Mouse (Mus musculus) bone marrow, adult 2 months (tissue): ENCODE measurements around the gene Aup1. TPM values are rescaled to one million over a fixed set of nuclear protein-coding genes. Genes with fewer than 3 reads are reported as not detected.

Experiments
- H3K27ac ChIP-seq: fragments of 200-500 bp; 2 replicates; pipeline ENCODE4 v1.5.1; 2012; ENCODE audit warnings: low read depth, mild to moderate bottlenecking, control low read depth, inconsistent platforms, low read length; ENCODE audit not compliant: control insufficient read depth, poor library complexity, insufficient read depth
- H3K4me1 ChIP-seq: fragments of 200-500 bp; 2 replicates; pipeline ENCODE4 v1.6.1; 2011; ENCODE audit warnings: low read length; ENCODE audit not compliant: control insufficient read depth, insufficient read depth
- H3K4me3 ChIP-seq: fragments of 200-500 bp; replicated peaks from 2 replicates; pipeline ENCODE3; 2011; ENCODE audit warnings: mild to moderate bottlenecking, low read depth, low read length, control low read depth; ENCODE audit not compliant: control insufficient read depth
- CTCF ChIP-seq: fragments of 200-500 bp; IDR thresholded peaks from 2 replicates; pipeline ENCODE4 v1.5.1; 2011; ENCODE audit warnings: low read length, control low read depth; ENCODE audit not compliant: control insufficient read depth, insufficient read depth
- POLR2A ChIP-seq: fragments of 200-500 bp; IDR thresholded peaks from 2 replicates; pipeline ENCODE4 v1.6.1; 2011; ENCODE audit warnings: low read depth, mild to moderate bottlenecking, control low read depth, low read length, borderline replicate concordance; ENCODE audit not compliant: control insufficient read depth
- WGBS: fragments of 180-500 bp; shearing (Covaris S2); methylation state at CpG from one replicate; pipeline ENCODE4 v1.1.7; 2018; 5-methylcytosine and 5-hydroxymethylcytosine counted together
- polyA plus RNA-seq: library from polyadenylated mRNA; stranded (reverse); fragments of >200 nt; gene quantifications from 2 replicates; pipeline ENCODE4 v1.2.4, GENCODE M21; 2011; ENCODE audit warnings: low replicate concordance; ENCODE audit not compliant: missing spikeins, insufficient read depth, insufficient read length

The Aup1 gene
- 142 and 337 TPM in 2 replicates for polyA plus RNA-seq

- under 1% methylated on average over 64 of the region's 64 CpGs for WGBS
- TF ChIP-seq POLR2A (peak; percentile 65), CTCF (no peak)
- Histone ChIP-seq H3K27ac (peak within 1 kb of the TSS; percentile 94), H3K4me1 (peaks cover 3% of the 10 kb centered on the region; the same call in 1 of the 2 replicates), H3K4me3 (peak within 1 kb of the TSS; percentile 74)
Observed at GRCm38 (mm10) chr6:83054074-83054851, at the start of gene Aup1. TSS of gene Aup1 (plus strand) at chr6:83054521.

- WGBS = 9% methylated on average over 7 of the region's 7 CpGs
- Histone ChIP-seq H3K27ac (peak overlapping the region; percentile 61), H3K4me3 (peak overlapping the region; percentile 33), H3K4me1 (peaks cover 12% of the 10 kb centered on the region)
- TF ChIP-seq POLR2A (peak; percentile 35; the same call in 1 of the 2 replicates), CTCF (no peak)
Observed at GRCm38 (mm10) chr6:83004872-83005271, 49.4 kb upstream of the Aup1 start.

DNA sequence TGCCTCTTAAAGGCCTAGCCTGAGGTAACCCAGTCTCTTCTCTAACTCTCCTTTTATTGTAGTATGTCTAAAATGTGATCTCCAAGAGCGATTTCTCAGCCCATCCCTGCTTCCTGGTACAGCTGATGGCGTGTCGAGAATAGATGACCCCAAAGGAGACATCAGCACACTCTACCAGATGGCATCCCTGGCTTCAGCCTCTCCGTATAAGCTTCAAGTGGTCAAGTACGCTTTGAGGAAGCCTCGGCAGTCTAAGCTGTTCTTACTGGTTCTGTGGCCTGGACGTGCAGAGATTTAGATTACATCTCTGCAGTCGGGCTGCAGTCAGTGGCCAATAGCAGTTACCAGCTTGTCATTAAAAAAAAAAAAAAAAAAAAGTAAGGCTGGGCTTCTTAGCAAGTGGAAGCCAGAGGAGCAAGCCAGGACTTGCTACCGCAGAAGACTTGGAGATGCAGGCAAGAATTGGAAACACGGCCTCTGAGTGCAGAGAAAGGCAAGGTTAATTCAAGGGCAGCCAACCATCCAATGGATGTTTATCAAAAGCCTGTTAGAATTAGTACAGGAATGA lies 48.8 kb upstream of the Aup1 start:
- peaks cover 14% of the 10 kb centered on the region for H3K4me1 ChIP-seq
- no peak overlapping the region for H3K4me3 ChIP-seq
- WGBS = 41% methylated on average over 10 of the region's 10 CpGs
- no peak for TF ChIP-seq POLR2A
- no peak for TF ChIP-seq CTCF
- peak overlapping the region; percentile 61 for H3K27ac ChIP-seq

GRCm38 (mm10) chr6:83006114-83006513 lies 48.2 kb upstream of the Aup1 start:
- peaks cover 15% of the 10 kb centered on the region for H3K4me1 ChIP-seq
- peak overlapping the region; percentile 61; the same call in 1 of the 2 replicates for H3K27ac ChIP-seq
- TF ChIP-seq CTCF (no peak), POLR2A (no peak)
- 11% methylated on average over 6 of the region's 6 CpGs for WGBS
- H3K4me3 ChIP-seq = no peak overlapping the region

DNA sequence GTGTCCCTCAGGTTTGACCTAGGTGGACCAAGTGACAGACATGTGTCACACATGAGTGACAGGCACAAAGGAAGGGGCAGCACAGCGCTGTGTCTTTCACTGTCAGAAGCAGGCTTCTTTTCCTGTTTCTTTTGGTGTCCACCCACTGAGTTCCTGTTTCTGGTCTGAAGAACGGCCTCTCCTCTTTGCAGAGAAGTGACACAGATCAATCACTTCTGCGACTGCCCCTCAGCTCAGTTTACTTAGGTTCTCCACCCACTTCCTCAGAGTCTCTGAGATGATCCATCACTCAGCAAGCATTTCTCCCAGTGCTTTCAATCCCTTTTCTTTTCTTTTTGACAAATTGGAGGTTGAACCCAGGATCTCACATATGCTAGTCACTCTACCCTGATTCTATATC lies 45.7 kb upstream of the Aup1 start:
- Histone ChIP-seq H3K4me3 (no peak overlapping the region), H3K27ac (peak overlapping the region; percentile 48), H3K4me1 (peaks cover 19% of the 10 kb centered on the region)
- TF ChIP-seq CTCF (no peak), POLR2A (no peak)
- WGBS = 12% methylated on average over 3 of the region's 3 CpGs

- TF ChIP-seq POLR2A (no peak), CTCF (no peak)
- Histone ChIP-seq H3K27ac (peak overlapping the region; percentile 74), H3K4me1 (peaks cover 20% of the 10 kb centered on the region), H3K4me3 (peak overlapping the region; percentile 18)
- 15% methylated on average over 7 of the region's 7 CpGs for WGBS
Observed at GRCm38 (mm10) chr6:83010010-83010409, 44.3 kb upstream of the Aup1 start.

- Histone ChIP-seq H3K4me3 (no peak overlapping the region), H3K4me1 (peaks cover 15% of the 10 kb centered on the region), H3K27ac (no peak overlapping the region)
- TF ChIP-seq CTCF (no peak), POLR2A (no peak)
- 59% methylated on average over 7 of the region's 7 CpGs for WGBS
Observed at GRCm38 (mm10) chr6:83011255-83011654, 43.1 kb upstream of the Aup1 start.

- Histone ChIP-seq H3K4me1 (peaks cover 15% of the 10 kb centered on the region), H3K27ac (peak overlapping the region; percentile 63; the same call in 1 of the 2 replicates), H3K4me3 (no peak overlapping the region)
- TF ChIP-seq CTCF (no peak), POLR2A (no peak)
- WGBS = 74% methylated on average over 6 of the region's 6 CpGs
Observed at GRCm38 (mm10) chr6:83011756-83012155, 42.6 kb upstream of the Aup1 start.

DNA sequence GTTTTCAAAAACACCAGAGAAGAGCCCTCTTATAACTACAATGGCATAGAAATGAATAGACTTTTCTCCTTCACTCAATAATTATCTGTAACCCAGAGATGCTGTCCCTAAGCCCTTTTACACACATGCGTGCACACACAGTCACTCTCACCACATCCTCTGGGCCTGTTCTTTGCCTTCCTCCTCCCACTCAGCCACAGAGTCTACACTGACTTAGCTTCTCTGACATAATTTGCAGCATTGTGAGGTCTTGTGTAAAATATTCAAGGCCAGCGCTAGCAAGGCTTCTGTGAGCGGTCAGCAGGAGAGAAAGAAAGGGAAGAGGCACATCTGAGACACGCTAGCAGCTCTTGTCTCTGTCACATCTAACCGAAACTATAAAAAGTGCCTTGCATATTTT lies 40.9 kb upstream of the Aup1 start:
- 11% methylated on average over 5 of the region's 5 CpGs for whole genome bisulfite sequencing
- Histone ChIP-seq H3K4me1 (peaks cover 11% of the 10 kb centered on the region), H3K4me3 (no peak overlapping the region), H3K27ac (peak overlapping the region; percentile 82)
- TF ChIP-seq CTCF (no peak), POLR2A (no peak)
